Mouse (Mus musculus) induced T-regulatory cell, adult 2 months (primary cell): ENCODE results near the gene Nell1.
A peak's percentile ranks its signal among the peaks of the same experiment; 100 is the strongest.
"Not testable (repeated sequence)": the region's sequence is repeated elsewhere in the genome, so short reads cannot be mapped to it uniquely, and the experiment has no call there.

ENCODE experiments used
- DNase-seq: peaks from one replicate; pipeline ENCODE4 v3.0.0-alpha.2; 2012; ENCODE audit warnings: low read depth

Gene Nell1

DNA sequence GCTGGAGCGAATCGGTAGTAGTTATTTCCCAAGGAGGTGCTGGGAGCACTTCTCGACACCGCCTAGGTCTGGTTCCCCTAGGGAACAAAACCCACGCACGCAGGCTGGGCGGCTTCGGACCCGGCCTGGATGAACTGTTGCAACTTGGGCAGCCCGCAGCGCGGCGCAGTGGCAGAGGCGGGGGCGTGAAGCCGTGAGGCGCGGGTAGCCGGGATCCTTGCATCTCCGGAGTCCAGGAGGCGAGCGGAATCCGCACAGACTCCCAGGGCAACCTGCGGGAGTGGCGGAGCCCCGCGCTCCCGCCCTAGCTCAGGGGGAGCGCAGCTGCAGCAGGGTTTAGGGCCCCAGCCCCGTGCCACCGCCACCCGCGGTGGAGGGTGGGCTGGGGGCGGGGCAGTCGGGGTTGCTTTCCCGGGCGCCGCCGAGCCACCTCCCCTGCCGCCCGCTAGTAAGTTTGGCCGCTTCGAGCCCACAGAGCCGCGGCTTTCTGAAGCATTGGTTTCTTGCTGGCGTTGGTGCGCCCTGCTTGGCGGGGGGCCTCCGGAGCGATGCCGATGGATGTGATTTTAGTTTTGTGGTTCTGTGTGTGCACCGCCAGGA is at the start of gene Nell1:
TSS of gene Nell1 (plus strand) at position 24 of the 600 bp plus-strand sequence.
- DNase-seq: no peak

DNA sequence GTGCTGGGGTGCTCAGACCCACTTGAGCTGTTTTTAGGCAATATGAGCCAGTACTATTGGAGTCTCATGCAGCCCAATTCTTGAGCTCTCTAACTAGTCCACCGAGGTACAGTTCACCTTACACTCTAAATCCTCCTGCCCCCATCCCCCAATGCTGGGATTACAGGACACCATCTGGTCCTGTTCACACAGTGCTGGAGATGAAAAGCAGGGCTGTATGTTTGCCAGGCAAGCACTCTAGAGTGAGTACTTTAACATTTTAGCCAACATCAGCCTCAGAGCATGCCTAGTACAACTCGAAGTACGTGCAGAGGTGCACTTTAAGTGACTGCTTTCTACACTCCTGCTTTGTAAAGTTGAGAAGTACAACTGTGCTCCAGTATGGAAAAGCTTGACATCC is 46.1 kb upstream of the Nell1 start:
- DNase-seq: no peak

DNA sequence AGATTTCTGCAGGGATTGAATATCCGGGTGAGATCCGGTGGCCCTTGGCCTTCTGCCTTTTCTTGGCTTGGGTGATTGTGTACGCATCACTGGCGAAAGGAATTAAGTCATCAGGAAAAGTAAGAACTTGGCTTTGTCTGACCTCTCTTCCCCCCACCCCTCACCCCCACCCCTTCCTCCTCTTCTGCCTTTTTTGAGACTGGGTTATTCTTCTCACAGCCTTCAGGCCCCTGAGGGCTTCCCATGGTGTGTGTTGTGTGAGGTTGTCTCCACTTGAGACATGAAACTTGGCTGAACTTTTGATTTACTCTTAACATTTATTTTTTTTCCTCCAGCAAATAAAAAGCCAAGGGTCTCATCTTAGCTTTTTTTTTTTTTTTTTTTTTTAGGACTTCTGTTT is 44.7 kb upstream of the Nell1 start:
- no peak for DNase-seq

DNA sequence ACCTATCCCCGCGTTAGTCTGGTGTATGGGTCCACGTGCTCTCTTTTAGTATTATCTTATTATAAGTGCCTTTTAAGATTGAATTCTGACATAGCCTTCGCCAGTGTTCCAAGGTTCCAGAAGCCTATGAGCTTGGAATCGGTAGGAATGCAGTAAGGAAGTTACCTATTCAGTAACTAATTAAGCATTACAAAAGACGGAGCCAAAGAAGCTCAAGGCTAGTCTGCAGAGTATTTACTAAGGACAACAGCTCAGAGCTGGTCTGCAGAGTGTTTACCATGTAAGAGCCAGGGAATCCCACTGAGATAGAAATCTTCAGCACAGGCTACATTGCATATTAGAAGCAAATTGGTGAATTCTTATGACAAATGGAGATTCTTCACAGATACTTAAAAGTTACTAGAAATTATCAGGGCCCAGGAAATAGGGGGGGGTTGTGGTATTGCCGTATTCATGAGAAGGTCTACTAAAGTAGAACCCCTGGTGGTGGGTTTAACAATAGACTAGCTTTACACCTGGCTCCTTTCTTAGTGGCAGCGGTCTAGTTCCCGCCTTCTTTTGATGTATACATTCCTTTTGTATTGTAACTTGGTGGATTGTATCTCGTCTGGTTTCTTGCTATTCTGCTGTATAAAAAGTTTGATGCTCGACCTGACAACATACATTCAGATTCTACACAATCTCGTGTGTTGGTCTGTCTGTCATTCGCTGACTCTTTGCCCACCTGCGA is 41.1 kb upstream of the Nell1 start:
- not testable (repeated sequence) for DNase-seq

DNA sequence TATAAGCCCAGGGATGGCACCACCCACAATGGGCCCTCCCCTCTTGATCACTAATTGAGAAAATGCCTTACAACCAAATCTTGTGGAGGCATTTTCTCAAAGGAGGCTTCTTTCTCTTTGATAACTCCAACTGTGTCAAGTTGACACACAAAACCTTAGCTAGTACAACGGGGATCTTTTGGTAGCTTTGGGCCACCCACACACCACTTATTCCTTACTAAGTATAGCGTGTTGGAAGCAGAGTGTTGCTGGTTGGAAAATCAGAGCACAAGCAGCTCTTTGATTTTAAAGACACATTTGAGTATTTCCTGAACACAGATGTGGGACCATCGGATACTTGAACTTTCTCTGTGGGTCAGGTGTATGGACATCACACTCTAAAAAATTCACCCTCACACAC is 37.8 kb upstream of the Nell1 start:
- DNase-seq: no peak

DNA sequence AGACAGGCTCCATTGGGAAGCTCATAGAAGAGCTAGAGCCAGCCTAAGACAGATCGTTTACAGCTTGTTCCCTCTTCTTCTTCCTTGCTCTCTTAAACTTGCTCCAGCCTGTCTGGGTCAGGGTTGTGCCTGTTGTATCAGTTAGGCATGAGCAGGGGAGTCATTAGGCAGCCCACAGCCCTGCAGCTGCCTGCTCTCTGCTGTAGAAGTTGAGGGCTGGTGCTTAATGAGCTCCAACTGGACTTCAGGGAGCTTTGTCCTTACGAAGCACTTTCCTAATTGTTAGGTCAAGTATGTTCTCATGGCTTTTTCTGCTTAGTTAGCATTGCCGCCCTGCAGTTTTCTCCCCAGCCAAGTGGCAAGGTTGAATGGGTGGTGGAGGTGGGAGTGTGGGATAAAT is 32.6 kb upstream of the Nell1 start:
- no peak for DNase-seq

DNA sequence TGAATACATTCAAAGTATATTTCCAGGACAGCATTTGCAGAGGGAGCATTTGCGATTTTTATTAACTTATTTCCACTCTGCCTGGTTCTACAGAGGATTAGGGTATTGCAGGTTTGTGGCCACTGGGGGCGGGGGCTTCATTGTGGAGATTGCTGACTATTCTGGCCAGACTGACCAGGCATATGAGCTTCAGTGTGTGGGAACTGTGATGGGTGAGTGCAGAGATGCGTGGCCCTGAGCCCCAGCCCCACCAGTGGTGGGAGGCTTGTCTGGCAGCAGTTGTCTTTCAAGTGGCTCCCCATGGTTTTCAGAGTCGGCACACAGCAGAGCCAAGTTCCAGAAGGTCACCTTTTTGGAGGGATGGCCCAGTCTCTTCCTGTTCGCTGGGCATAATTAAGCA is 32.2 kb upstream of the Nell1 start:
- no peak for DNase-seq

DNA sequence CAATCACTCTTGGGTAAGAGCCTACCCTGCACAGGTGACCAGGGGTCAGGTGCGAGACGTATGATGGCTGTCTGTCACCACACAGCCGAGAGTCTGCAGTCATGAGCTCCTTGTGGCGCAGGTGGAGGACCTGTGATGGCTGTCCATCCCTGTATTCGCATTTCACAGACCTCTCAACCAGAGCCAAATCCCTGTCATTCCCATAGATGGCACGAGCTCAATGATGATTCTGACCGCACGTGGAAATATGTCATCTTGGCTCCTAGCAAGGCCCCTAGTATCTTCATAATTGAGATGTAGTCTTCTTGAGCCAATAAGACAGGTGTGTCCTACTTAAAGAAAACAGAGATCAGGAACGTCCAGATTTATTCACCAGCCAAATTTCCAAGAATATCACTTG is 28.0 kb upstream of the Nell1 start:
- DNase-seq: no peak

DNA sequence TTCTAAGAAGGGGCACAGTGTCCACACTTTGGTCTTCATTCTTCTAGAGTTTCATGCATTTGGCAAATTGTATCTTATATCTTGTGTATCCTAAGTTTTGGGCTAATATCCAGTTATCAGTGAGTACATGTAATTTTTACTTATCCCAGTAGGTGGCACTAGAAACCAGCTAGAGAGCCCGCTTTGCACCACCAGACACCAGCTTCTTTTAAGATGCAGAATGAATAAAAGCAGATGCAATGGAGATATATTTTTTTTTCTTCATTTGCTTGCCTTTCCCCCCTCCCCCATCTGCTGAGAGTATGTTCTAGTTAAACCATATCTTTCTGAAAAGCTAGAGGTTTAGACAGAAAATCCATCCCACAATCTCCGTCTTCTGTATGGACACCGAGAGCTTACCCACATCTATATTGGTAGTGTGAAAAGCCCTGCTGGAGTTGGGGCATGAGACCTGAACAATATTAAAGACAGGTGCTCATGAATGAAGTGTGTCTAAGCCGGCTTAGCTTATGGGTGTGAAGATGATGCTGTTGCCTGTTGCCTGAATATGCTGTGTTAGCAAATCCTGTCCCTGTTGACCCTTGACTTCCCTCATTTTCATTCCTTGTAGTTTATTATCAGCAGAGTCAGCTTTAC is 21.0 kb upstream of the Nell1 start:
- peak; percentile 32 for DNase-seq

DNA sequence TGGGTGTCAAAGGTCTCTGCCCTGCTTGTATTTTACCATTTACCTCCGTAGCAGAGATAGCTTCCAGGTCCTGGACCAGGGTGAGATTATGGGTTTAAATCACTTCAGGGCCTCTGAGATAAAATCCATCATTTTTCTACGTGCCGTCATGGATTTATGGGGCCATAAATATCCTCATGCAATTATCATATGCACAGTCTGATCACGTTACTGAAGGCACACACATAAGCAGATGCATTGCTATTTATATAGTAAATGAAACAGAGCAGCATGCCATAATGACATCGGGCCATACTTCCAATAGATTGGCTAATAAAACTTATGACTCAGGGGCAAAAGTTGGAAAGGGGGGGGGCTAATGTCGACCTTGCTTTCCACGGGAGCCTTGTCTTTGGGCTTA is 19.8 kb upstream of the Nell1 start:
- DNase-seq: no peak

DNA sequence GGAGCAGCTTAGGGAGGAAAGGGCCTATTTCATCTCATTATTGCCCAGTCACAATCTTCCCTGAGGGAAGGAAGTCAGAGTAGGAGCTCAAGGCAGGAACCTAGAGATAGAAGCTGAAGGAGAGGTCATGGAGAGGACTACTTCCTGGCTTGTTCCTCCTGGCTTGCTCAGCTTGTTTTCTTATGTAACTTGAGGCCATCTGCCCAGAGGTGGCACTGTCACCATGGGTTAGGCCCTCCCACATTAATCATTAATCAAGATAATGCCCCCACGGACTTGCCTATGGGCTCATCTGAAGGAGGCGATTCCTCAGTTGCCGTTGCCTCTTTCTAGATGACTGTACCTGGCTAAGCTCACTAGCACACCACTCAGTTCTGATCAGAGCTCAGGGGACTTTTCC is 17.5 kb upstream of the Nell1 start:
- no peak for DNase-seq

DNA sequence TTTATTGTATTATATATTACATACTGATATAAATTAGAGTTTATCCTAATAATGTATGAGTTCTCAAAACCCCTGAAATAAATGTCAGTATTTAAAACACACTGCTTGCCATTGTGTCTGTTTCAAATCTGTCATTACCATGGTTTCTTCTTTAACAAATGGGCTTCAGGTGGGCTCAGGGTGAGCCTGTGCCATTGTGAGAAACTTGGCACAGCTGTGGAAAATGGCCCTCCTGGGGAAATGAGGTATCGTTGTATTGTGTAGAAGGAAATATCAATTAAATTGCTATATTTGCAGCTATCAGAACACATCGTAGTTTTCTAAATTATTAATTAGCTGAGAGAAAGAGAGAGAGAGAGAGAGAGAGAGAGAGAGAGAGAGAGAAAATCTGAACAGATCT is 10.9 kb upstream of the Nell1 start:
- DNase-seq: no peak

DNA sequence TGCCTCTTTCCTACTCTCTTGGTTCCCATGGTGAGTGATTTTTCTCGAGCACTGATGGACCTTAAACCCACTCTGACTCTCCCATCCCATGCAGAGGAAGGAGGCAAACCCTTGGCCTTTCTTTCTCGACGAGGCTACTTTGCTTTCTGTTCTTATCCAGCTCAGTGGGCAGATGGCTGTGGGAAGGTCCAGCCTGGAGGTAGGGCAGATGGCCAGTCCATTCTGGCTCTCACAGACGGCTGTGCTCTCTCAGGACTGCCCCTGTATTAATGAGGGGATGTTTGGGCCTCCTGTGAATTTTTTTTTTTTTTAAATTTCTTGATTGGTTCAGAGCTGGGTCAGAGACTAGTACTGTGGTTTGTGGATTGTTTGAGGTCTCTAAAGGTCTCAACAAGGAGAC is 5.1 kb upstream of the Nell1 start:
- DNase-seq: no peak

DNA sequence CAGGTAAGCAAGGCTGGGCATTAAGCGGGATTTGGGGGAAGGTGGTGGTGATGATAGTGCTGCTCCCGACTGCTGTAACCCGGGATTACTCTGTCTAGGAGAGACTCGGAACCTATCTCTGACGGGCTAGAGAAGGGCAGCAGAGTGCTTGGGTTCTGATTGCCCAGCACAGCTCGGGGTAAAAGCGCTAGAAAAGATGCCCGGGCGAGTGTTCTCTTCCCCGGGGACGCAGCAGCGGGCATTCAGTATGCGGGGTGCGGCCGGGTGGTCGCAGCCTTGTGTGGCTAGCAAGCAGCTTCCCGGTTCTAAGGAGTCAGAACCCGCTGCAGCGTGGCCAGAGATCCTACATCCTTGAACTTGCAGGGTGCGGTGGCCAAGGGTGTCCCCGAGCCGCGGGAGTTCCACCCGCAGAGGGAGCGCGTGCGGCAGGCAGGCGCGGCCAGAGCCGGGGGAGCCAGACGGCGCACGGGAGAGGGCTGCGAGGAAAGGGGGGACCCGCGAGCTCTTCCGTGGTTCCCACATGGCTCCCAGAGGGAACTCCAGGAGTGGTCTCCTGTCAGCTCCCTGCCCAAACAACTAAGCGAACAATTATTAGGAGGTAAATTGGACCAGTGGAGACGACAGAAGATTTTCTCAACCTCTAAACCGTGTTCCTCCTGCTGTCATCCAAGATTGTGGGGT is 917 bp downstream of the Nell1 start:
- no peak for DNase-seq

DNA sequence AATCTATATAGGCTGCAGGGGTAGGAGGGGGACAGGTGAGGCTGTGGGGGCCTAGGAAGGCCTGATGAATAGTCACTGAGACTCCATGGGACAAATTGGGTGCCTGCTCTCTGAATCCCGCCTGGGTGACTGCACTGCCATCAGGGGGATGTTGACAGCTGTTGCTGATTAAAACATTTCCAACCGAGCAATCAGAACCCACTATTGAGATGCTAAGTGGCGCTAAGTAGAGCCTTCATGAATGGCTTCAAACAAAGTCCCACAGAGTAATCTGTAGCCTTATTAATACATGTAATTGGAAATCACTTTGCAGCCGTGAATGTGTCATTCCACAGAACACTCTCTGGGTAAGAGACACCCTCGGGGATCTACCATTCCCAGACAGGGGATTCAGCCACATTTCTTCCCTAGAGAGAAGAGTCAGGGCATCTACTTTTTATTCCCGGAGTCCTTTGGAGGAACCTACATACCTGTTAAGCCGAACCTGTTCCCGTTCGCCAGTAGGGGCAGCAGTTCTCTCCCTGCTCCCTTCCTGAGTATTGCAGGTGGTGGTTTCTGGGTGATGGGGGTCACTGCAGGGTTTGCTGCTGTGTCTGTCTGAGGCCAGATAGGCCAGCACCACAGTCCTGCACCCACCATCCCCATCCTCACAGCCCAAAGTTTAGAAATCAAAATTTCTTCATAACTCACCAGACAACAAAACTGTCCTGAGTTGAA is 7.0 kb downstream of the Nell1 start:
- DNase-seq: no peak

DNA sequence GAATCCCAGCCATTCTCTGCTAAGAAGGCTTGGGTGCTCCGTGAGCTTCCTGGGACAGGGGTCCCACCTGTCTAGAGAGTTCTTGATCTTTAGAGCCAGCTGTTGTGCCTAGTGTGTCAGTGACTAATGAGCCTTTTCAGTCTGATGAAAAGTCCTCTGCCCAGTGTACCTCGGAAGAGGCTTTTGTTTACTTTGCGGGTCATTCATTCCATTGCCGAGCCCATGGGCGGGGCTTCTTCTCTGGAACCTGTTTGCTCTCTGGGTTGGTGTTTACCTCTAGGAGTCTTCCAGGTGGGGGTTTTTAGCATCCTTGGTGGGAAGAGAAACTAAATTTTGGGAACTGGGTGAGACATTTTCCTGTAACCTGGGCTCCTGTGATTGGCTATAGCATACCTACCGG is 10.0 kb downstream of the Nell1 start:
- no peak for DNase-seq

DNA sequence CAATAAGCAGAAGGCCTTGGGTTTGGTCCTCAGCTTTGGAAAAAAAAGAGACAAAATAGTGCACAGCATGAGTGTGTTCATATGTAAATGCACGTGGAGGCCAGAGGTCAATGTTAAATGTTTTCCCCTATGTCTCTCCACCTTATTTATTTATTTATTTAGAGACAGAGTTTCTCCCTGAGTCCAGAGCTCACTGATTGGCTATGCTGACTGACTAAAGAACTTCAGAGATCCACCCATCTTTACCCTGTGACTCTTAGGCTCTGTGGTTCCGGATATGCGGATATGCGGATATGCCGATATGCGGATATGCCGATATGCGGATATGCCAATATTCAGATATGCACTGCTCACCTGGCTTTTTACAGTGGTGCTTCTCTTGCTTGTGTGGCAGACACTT is 11.3 kb downstream of the Nell1 start:
- no peak for DNase-seq

DNA sequence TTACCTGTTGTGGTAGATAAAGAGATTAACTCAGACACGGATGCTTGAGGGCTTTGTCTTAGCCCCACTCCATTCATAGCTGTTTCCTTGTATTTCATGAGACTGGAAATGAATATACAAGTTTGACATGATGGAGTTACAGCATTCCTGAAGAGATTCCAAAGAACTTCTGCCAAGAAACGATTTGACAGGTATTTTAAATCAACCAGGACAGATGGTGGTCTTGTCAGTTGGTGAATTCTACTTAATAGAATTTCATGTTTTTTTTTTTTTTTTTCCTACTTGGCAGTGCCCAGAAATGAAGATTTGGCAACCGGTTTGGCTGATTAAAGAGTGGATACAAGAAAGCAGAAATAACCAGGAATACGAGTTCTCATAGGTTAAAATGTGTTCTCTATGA is 24.7 kb downstream of the Nell1 start:
- DNase-seq: no peak

DNA sequence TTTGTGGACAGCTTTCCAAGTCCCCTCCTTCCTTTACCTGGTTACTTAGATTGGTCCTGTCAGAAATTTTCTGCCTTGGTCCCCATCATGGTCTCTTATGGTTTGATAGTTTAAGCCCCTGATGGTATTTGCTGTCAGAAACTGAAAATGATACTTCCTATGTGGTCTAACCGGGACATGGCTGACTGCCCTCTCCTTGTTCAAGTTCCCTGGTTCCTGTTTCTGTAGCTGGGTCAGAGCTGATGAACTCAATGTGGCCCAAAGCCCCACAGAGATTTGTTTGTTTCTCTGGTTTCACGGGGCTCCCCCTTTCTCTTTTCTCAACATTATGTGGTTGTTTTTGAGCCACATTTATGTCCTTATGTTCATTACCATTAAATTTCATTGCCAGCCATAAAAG is 30.6 kb downstream of the Nell1 start:
- no peak for DNase-seq

DNA sequence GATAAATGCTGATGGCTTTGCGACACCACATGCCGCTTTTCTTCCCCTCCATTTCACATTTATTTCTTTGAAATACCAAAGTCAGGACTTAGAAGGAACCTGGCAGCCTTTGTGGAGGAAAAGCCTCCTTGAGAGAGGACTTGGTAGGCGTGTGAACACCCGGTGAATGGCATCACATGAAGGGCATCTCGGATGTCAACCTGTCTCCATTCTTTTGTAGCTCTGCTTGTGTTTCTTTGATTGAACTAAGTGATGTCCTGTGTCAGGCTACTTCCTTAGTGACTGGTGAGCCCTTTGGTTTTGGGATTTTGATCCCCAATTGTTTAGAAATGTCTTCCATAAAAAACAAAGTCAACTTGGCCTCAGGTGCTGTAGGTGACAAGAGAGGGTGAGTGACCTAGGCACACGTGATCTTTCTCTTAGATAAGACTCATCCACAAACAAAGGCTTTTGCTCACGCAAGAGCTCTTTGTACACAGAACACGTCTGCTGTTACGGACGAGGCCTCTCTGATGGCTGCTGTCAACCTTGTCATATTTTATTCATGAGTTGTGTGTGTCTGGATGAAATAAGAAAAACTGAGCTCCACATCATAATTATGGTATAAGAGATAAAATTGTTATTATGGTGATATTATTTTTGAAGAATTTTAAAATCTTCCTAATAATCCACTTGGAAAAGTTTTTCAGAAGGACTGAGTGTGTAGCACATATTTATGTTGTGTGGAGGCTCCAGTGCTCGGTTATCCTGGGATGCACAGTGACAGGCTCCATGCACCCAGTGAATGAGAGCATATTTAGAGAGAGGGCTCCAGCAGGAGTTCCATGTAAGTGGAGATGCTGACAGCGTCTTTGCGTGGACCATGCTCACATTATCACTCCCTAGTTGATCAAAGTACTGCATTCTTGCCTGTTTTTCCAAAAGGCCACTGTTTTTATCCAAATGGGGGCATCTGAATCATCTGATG is 60.8 kb downstream of the Nell1 start:
- DNase-seq: no peak

DNA sequence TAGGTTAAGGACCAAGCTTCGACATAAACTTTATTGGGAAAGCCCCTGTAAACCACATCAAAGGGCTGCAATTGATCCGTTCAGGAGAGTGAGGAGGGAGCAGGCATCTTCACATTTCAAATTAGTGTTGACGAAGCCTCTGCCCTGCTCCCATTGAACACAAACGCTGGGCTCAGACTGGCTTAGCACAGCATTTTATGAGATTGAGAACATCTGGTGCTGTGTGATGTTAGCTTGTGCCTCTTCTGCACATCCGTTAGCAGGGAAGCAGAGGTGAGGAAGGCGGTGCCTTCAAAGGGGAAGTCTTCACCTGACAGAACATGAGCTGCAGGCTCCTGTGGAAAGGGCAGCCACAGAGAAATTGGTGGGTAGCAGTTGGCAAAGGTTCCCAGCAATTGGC is 66.4 kb downstream of the Nell1 start:
- DNase-seq: no peak
